Mouse (Mus musculus): ENCODE data around the gene Fgb.

DNA sequence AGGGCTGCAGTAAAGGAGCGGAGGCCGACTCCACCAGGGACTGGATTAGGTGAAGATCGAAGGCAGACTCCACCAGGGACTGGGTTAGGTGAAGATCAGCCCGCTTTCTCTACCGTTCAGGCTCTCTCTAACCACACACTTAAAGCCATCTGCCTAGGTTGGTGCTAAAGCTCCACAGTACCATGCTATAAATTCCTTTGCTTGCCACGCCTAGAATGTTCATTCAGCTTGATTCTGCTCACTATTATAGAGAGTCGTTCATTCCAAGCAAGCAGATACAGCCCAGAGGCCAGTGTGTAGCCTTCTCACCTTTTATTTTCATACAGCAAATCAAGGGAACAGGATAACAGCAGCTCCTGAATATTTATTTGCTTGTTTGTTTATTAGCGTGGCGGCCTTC is 49.7 kb downstream of the Fgb start:
- TF ChIP-seq CTCF (IDR thresholded peaks at IDR 0.05; ENCODE audit: borderline replicate concordance, control insufficient read depth, extremely low read depth, insufficient read depth, low read length, poor library complexity) = no peak
- no peak for TF ChIP-seq POLR2A (IDR thresholded peaks at IDR 0.05; ENCODE audit: control insufficient read depth, extremely low read depth, insufficient read depth, low read length, poor library complexity)
